In genomic region chr2:49471641-49472355, GRCm38 (mm10) we compare ENCODE assay signal across 29 mouse cellular contexts. TPM values are rescaled to one million over a fixed set of nuclear protein-coding genes. Genes with fewer than 3 reads are reported as not detected.
DNase-seq lines count a peak whose midpoint lies in the region; ATAC-seq and TF ChIP-seq lines count a peak whose summit lies in the region.
"Had no signal": no experiment of that assay in that cellular context is flagged by ENCODE, and none has a peak within 500 bp of the region (broad histone marks: within the 10 kb centered on the region; RNA-seq: fewer than 3 reads in every experiment).

No protein-coding gene starts in this region.

- intact Hi-C loops in heart, postnatal 10 days (cut with DNase I) = no loop called here

- ATAC-seq in liver, embryonic 12.5 days = no peak
- ATAC-seq: CD4-positive, CD25-positive, alpha-beta regulatory T cell, adult 4 months; forebrain, embryonic 13.5 days; forebrain, embryonic 16.5 days; hindbrain, postnatal 0 days; inflammation-experienced regulatory T-cells, adult 6 months had no signal

- H3K9me3 ChIP-seq in liver, embryonic 12.5 days (replicated peaks) = no peaks in the 10 kb centered on the region
- H3K9me3 ChIP-seq in E14TG2a.4 (ENCODE audit: low read length) = no peaks in the 10 kb centered on the region
- no peaks in the 10 kb centered on the region for H3K9me3 ChIP-seq in ES-Bruce4 (replicated peaks; ENCODE audit: control insufficient read depth, insufficient read depth, low read length, poor library complexity, severe bottlenecking)
- H3K9me3 ChIP-seq: embryonic facial prominence, embryonic 10.5 days; embryonic facial prominence, embryonic 13.5 days; forebrain, embryonic 13.5 days; heart, embryonic 10.5 days; heart, embryonic 13.5 days; hindbrain, embryonic 13.5 days had no signal

- peaks cover 7% of the 10 kb centered on the region for H3K4me1 ChIP-seq in liver, adult 2 months (ENCODE audit: control insufficient read depth, insufficient read depth, low read length)
- peaks cover 28% of the 10 kb centered on the region for H3K4me1 ChIP-seq in liver, embryonic 12.5 days
- peaks cover 50% of the 10 kb centered on the region for H3K4me1 ChIP-seq in E14TG2a.4 (replicated peaks; ENCODE audit: low read depth, low read length)
- peaks cover 4% of the 10 kb centered on the region for H3K4me1 ChIP-seq in ES-Bruce4 (ENCODE audit: control insufficient read depth, insufficient read depth, low read length)
- H3K4me1 ChIP-seq: embryonic facial prominence, embryonic 10.5 days had no signal

- no peaks in the 10 kb centered on the region for H3K27me3 ChIP-seq in liver, adult 2 months (ENCODE audit: control insufficient read depth, insufficient read depth, low read length)
- H3K27me3 ChIP-seq in liver, embryonic 12.5 days (replicated peaks) = no peaks in the 10 kb centered on the region
- H3K27me3 ChIP-seq in E14TG2a.4 (ENCODE audit: insufficient read depth, low read length) = no peaks in the 10 kb centered on the region
- no peaks in the 10 kb centered on the region for H3K27me3 ChIP-seq in ES-Bruce4 (ENCODE audit: control insufficient read depth, insufficient read depth, low read length, poor library complexity, severe bottlenecking)
- H3K27me3 ChIP-seq: embryonic facial prominence, embryonic 13.5 days; forebrain, embryonic 13.5 days; heart, embryonic 13.5 days; hindbrain, embryonic 13.5 days had no signal

- no peak for TF ChIP-seq POLR2A in liver, adult 2 months (IDR thresholded peaks at IDR 0.05; ENCODE audit: extremely low read depth, insufficient read depth, low read length)
- no peak for TF ChIP-seq POLR2A in ES-Bruce4 (IDR thresholded peaks at IDR 0.05; ENCODE audit: insufficient read depth, low read length)

- 56% methylated on average over 5 of the region's 5 CpGs for WGBS in liver, adult 2 months
- WGBS in liver, embryonic 12.5 days (ENCODE audit: insufficient replicate concordance) = 64% methylated on average over 5 of the region's 5 CpGs

- H3K36me3 ChIP-seq in liver, adult 2 months (ENCODE audit: control insufficient read depth, insufficient read depth, low read length) = no peaks in the 10 kb centered on the region
- H3K36me3 ChIP-seq in liver, embryonic 12.5 days = no peaks in the 10 kb centered on the region
- no peaks in the 10 kb centered on the region for H3K36me3 ChIP-seq in E14TG2a.4 (ENCODE audit: insufficient read depth, low read length)
- H3K36me3 ChIP-seq in ES-Bruce4 (ENCODE audit: control insufficient read depth, insufficient read depth, low read length, poor library complexity, severe bottlenecking) = no peaks in the 10 kb centered on the region
- H3K36me3 ChIP-seq: embryonic facial prominence, embryonic 13.5 days; heart, embryonic 10.5 days; heart, embryonic 13.5 days; hindbrain, embryonic 13.5 days had no signal

- TF ChIP-seq EP300 in ES-Bruce4 (IDR thresholded peaks at IDR 0.05; ENCODE audit: insufficient read depth, low read depth, low read length) = no peak

- H3K27ac ChIP-seq in liver, adult 2 months (replicated peaks; ENCODE audit: insufficient read depth, low read depth, low read length) = no peak overlapping the region
- no peak overlapping the region for H3K27ac ChIP-seq in liver, embryonic 12.5 days
- H3K27ac ChIP-seq in ES-Bruce4 (ENCODE audit: insufficient read depth, low read length) = peak overlapping the region; percentile 51
- H3K27ac ChIP-seq: embryonic facial prominence, embryonic 10.5 days; embryonic facial prominence, embryonic 13.5 days; forebrain, embryonic 13.5 days; heart, adult 2 months; heart, embryonic 10.5 days; heart, embryonic 13.5 days; hindbrain, embryonic 13.5 days; hindbrain, postnatal 0 days had no signal

- H3K9ac ChIP-seq in liver, adult 2 months (ENCODE audit: low read depth, low read length) = no peak overlapping the region
- H3K9ac ChIP-seq in liver, embryonic 12.5 days = no peak overlapping the region
- no peak overlapping the region for H3K9ac ChIP-seq in ES-Bruce4 (ENCODE audit: low read depth, poor library complexity, severe bottlenecking)
- H3K9ac ChIP-seq: embryonic facial prominence, embryonic 13.5 days; forebrain, embryonic 13.5 days; heart, embryonic 13.5 days; hindbrain, embryonic 13.5 days had no signal

- no peak for TF ChIP-seq CTCF in liver, adult 2 months (IDR thresholded peaks at IDR 0.05; ENCODE audit: low read depth, low read length)
- TF ChIP-seq CTCF in E14TG2a.4 (conservative IDR thresholded peaks at IDR 0.05; ENCODE audit: low read length) (no peak), ES-Bruce4 (IDR thresholded peaks at IDR 0.05; ENCODE audit: low read depth, low read length) (no peak)

- no peak overlapping the region for H3K4me2 ChIP-seq in liver, embryonic 12.5 days
- H3K4me2 ChIP-seq: embryonic facial prominence, embryonic 13.5 days; forebrain, embryonic 13.5 days; heart, embryonic 13.5 days; hindbrain, embryonic 13.5 days had no signal

- no peak overlapping the region for H3K4me3 ChIP-seq in liver, adult 2 months (ENCODE audit: insufficient read depth, low read depth, low read length)
- no peak overlapping the region for H3K4me3 ChIP-seq in liver, embryonic 12.5 days
- H3K4me3 ChIP-seq in E14TG2a.4 (replicated peaks; ENCODE audit: low read length) (peak overlapping the region; percentile 37; the same call in 1 of the 2 replicates), ES-Bruce4 (ENCODE audit: low read depth, low read length) (no peak overlapping the region)
- H3K4me3 ChIP-seq: embryonic facial prominence, embryonic 10.5 days; embryonic facial prominence, embryonic 13.5 days; erythroblast, embryonic 14.5 days; forebrain, embryonic 13.5 days; heart, adult 2 months; heart, embryonic 10.5 days; heart, embryonic 13.5 days; hindbrain, embryonic 13.5 days had no signal

- H3K79me2 ChIP-seq in liver, adult 2 months (ENCODE audit: control insufficient read depth, insufficient read depth, low read length) = peaks cover 15% of the 10 kb centered on the region; the same call in 1 of the 2 replicates

- DNase-seq in liver, adult 2 months (ENCODE audit: extremely low read depth, low read depth, low spot score) = peak; percentile 76
- DNase-seq in R1 (ENCODE audit: low read depth, low spot score) = peak; percentile 53
- DNase-seq in heart, postnatal 10 days = no peak
- DNase-seq in right cerebral cortex, postnatal 25 days = no peak
- DNase-seq in urinary bladder, postnatal 10 days (ENCODE audit: low spot score) = no peak
- DNase-seq: adrenal gland, adult 2 months; adrenal gland, postnatal 14 days; cerebellum, adult 11-12 months; cerebellum, adult 8-10 months; cerebellum, postnatal 10 days; cerebellum, postnatal 36 days; embryo, embryonic 11 days; gastrocnemius, postnatal 10 days; gastrocnemius, postnatal 36 days; heart, adult 2 months had no signal

RNA-seq across cellular contexts. Expression of gene Epc2, which starts 20.5 kb away (rescaled TPM):
- 11.8 and 14.1 TPM in 2 replicates for total RNA-seq in liver, adult 2 months (2014; rRNA removed)
- polyA plus RNA-seq in liver, adult 2 months (2012; rRNA removed) = 2.4 and 2.5 TPM in 2 replicates
- polyA plus RNA-seq in liver, embryonic 12.5 days (2016; fragmentation: Nextera tagmentation; extraction: Ambion mirVana) = 2.8 and 3.1 TPM in 2 replicates
- polyA plus RNA-seq in ES-Bruce4 (2011; ENCODE audit: insufficient read depth, insufficient read length, low read depth, missing spikeins) = 27.5 and 38.8 TPM in 2 replicates
- 10 to 100 TPM; 19.4 to 21.7 TPM for total RNA-seq in heart, postnatal 10 days (2021)

Comparison
In these comparisons a context has a peak if more than half of its experiments do, and no peak if none do; other contexts are left out.
1. DNase-seq: peak in liver, adult 2 months (single experiment) and R1 (single experiment); none in heart, postnatal 10 days (0 of 2), right cerebral cortex, postnatal 25 days (single experiment) and urinary bladder, postnatal 10 days (single experiment).